Comparison of ENCODE assay signal across 31 mouse cellular contexts in the genomic region with DNA sequence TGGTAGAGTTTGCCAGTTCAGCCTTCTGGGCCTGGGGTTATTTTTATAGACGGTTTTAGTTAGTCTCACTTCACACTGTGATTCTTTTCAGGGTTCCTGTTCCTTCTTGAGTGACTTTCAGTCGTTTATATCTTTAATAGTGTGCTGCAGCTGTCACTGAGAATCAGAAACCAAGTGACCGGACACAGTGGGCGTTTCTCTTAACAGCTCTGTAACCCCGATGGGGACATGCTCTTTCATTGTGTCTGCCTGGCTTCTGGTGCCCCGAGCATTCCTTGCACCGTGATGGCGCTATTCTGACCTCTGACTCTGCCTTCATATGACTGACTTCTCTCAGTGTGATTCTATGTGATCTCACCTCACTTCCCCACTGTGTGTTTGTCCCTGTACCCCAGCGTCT. TPM values are rescaled to one million over a fixed set of nuclear protein-coding genes. Genes with fewer than 3 reads are reported as not detected.
"Had no signal": no experiment of that assay in that cellular context is flagged by ENCODE, and none has a peak within 500 bp of the region (broad histone marks: within the 10 kb centered on the region; RNA-seq: fewer than 3 reads in every experiment).

No protein-coding gene starts in this region.

- ATAC-seq: liver, embryonic 12.5 days; midbrain, embryonic 13.5 days; midbrain, embryonic 16.5 days had no signal

- H3K36me3 ChIP-seq: limb, embryonic 10.5 days; limb, embryonic 13.5 days; liver, embryonic 12.5 days; liver, embryonic 15.5 days; lung, embryonic 15.5 days; midbrain, embryonic 10.5 days; midbrain, embryonic 13.5 days; neural tube, embryonic 13.5 days had no signal

- H3K9me3 ChIP-seq: limb, embryonic 10.5 days; limb, embryonic 13.5 days; liver, embryonic 12.5 days; liver, embryonic 15.5 days; lung, embryonic 15.5 days; midbrain, embryonic 10.5 days; midbrain, embryonic 13.5 days; neural tube, embryonic 13.5 days had no signal

- H3K27me3 ChIP-seq: limb, embryonic 13.5 days; liver, embryonic 12.5 days; liver, embryonic 15.5 days; lung, embryonic 15.5 days; midbrain, embryonic 13.5 days; neural tube, embryonic 13.5 days had no signal

- DNase-seq: kidney, adult 8-10 months; kidney, postnatal 10 days; kidney, postnatal 4 days; liver; lung, adult 18-20 months; lung, postnatal 10 days; lung, postnatal 36 days; thymus, adult 18-20 months; thymus, postnatal 36 days had no signal

- H3K27ac ChIP-seq: limb, embryonic 10.5 days; limb, embryonic 13.5 days; liver, embryonic 12.5 days; liver, embryonic 15.5 days; lung, embryonic 15.5 days; midbrain, embryonic 10.5 days; midbrain, embryonic 13.5 days; neural tube, embryonic 13.5 days had no signal

- H3K9ac ChIP-seq: limb, embryonic 13.5 days; liver, embryonic 12.5 days; liver, embryonic 15.5 days; lung, embryonic 15.5 days; midbrain, embryonic 13.5 days; neural tube, embryonic 13.5 days had no signal

- H3K4me3 ChIP-seq: limb, embryonic 10.5 days; limb, embryonic 13.5 days; liver, embryonic 12.5 days; liver, embryonic 15.5 days; lung, embryonic 15.5 days; megakaryocyte, embryonic 14.5 days; midbrain, embryonic 10.5 days; midbrain, embryonic 13.5 days; myocyte; neural tube, embryonic 13.5 days had no signal

- H3K4me2 ChIP-seq: limb, embryonic 13.5 days; liver, embryonic 12.5 days; liver, embryonic 15.5 days; lung, embryonic 15.5 days; midbrain, embryonic 13.5 days; neural tube, embryonic 13.5 days had no signal

- H3K4me1 ChIP-seq: limb, embryonic 10.5 days; limb, embryonic 13.5 days; liver, embryonic 12.5 days; liver, embryonic 15.5 days; lung, embryonic 15.5 days; midbrain, embryonic 13.5 days; neural tube, embryonic 13.5 days had no signal

RNA-seq across cellular contexts. Expression of a gene that starts 10.7 kb away (rescaled TPM):
- total RNA-seq: monocyte, adult 5-6 weeks; neutrophil, adult 5-6 weeks had no signal

RNA-seq across cellular contexts. Expression of a gene that starts 30.6 kb away (rescaled TPM):
- total RNA-seq: layer of hippocampus, adult 18-20 months; layer of hippocampus, postnatal 14 days; left cerebral cortex, adult 8-10 months; left cerebral cortex, postnatal 14 days; monocyte, adult 5-6 weeks; neutrophil, adult 5-6 weeks had no signal
- polyA plus RNA-seq: limb, embryonic 10.5 days; limb, embryonic 13.5 days; liver, embryonic 12.5 days; liver, embryonic 15.5 days; lung, embryonic 15.5 days; midbrain, embryonic 10.5 days; midbrain, embryonic 13.5 days; midbrain, embryonic 16.5 days; myocyte; neural tube, embryonic 13.5 days; small intestine, adult 2 months; spleen, adult 2 months; stomach, embryonic 16.5 days; testis, adult 2 months; urinary bladder, adult 2 months had no signal
